Comparison of ENCODE assay signal across 10 mouse cellular contexts in the genomic region with DNA sequence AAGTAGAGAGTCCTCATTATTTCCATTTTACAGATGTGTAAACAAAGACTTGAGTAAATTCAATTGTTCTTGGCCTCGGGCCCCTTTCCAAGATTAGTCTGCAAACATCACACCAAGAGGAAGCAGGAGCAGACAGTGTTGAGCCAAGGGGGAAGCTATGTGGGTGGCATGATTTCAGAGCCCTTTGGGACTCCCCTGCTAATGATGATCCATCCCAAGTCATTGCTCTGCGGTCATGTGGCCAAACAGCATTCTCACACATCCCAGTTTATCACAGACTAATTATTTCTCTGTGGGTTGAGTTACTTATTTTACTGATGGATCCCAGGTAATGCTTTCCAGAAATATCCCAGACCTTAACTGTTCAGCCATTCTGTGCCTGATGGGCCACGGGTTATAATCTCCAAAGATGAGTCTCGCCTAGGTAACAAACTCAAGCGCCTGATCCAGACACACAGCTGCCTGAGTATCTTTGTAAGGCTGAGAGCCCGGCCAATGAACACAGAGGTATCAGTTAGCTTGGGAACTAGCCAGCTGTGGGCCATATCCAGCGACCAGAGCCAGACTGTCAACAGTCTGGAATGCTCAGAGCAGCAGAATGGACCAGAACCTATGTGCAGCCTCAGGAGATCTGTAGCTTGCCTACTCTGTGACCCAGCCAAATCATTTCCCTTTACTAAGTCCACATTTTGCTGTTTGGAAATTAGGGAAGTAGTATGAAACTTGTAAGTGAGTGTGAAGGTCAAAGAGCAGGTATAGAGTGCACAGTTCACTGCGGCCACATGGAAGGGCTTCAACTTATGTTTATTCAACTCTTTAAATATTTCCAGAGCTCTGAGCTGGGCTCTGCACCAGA.
DNase-seq lines count a peak whose midpoint lies in the region; ATAC-seq and TF ChIP-seq lines count a peak whose summit lies in the region.
"Had no signal": no experiment of that assay in that cellular context is flagged by ENCODE, and none has a peak within 500 bp of the region (broad histone marks: within the 10 kb centered on the region; RNA-seq: fewer than 3 reads in every experiment).

No protein-coding gene starts in this region.

- no peaks in the 10 kb centered on the region for H3K9me3 ChIP-seq in embryonic facial prominence, embryonic 15.5 days (replicated peaks)
- H3K9me3 ChIP-seq in lung, postnatal 0 days (ENCODE audit: low read length): no peaks in the 10 kb centered on the region
- no peaks in the 10 kb centered on the region for H3K9me3 ChIP-seq in forebrain, postnatal 0 days (ENCODE audit: low read length)
- H3K9me3 ChIP-seq: forebrain, embryonic 15.5 days had no signal

- peak; percentile 18 for DNase-seq in embryo, embryonic 10 days (ENCODE audit: low spot score)
- no peak for DNase-seq in embryo, embryonic 9.5 days (ENCODE audit: extremely low spot score)
- peak; percentile 52 to 68 for DNase-seq in heart, postnatal 14 days
- peak; percentile 64 for DNase-seq in lung, postnatal 0 days (ENCODE audit: low spot score)
- no peak for DNase-seq in cerebellum, adult 9-10 months
- DNase-seq in left cerebral cortex, adult 11 months (ENCODE audit: low spot score): no peak
- no peak for DNase-seq in forebrain, postnatal 0 days

- TF ChIP-seq CTCF in lung, postnatal 0 days (IDR thresholded peaks at IDR 0.05): no peak
- TF ChIP-seq CTCF in forebrain, postnatal 0 days (IDR thresholded peaks at IDR 0.05; ENCODE audit: low read depth): no peak

- ATAC-seq in embryonic facial prominence, embryonic 15.5 days (ENCODE audit: insufficient number of reproducible peaks, low FRiP score, low TSS enrichment, low read depth): peak; percentile 56
- peak; percentile 76 for ATAC-seq in lung, postnatal 0 days
- ATAC-seq in forebrain, postnatal 0 days: no peak
- ATAC-seq: forebrain, embryonic 15.5 days had no signal

- WGBS in embryonic facial prominence, embryonic 15.5 days: 47% methylated on average over 8 of the region's 8 CpGs
- 34% methylated on average over 8 of the region's 8 CpGs for WGBS in lung, postnatal 0 days
- WGBS in forebrain, postnatal 0 days: 82% methylated on average over 8 of the region's 8 CpGs

- no peaks in the 10 kb centered on the region for H3K27me3 ChIP-seq in embryonic facial prominence, embryonic 15.5 days
- no peaks in the 10 kb centered on the region for H3K27me3 ChIP-seq in lung, postnatal 0 days (replicated peaks; ENCODE audit: insufficient read depth, low read length)
- H3K27me3 ChIP-seq in forebrain, postnatal 0 days (ENCODE audit: insufficient read depth, low read length): no peaks in the 10 kb centered on the region
- H3K27me3 ChIP-seq: forebrain, embryonic 15.5 days; midbrain, embryonic 12.5 days had no signal

- no peak overlapping the region for H3K4me3 ChIP-seq in embryonic facial prominence, embryonic 15.5 days (replicated peaks)
- no peak overlapping the region for H3K4me3 ChIP-seq in lung, postnatal 0 days (ENCODE audit: low read depth, low read length)
- no peak overlapping the region for H3K4me3 ChIP-seq in forebrain, postnatal 0 days (ENCODE audit: low read depth, low read length)
- H3K4me3 ChIP-seq: forebrain, embryonic 15.5 days; midbrain, embryonic 12.5 days had no signal

- no peaks in the 10 kb centered on the region for H3K36me3 ChIP-seq in embryonic facial prominence, embryonic 15.5 days
- no peaks in the 10 kb centered on the region for H3K36me3 ChIP-seq in lung, postnatal 0 days (ENCODE audit: insufficient read depth, low read length)
- no peaks in the 10 kb centered on the region for H3K36me3 ChIP-seq in forebrain, postnatal 0 days (ENCODE audit: insufficient read depth)
- H3K36me3 ChIP-seq: forebrain, embryonic 15.5 days; midbrain, embryonic 12.5 days had no signal

- no peak overlapping the region for H3K9ac ChIP-seq in embryonic facial prominence, embryonic 15.5 days
- no peak overlapping the region for H3K9ac ChIP-seq in lung, postnatal 0 days (replicated peaks; ENCODE audit: low read depth)
- no peak overlapping the region for H3K9ac ChIP-seq in forebrain, postnatal 0 days
- H3K9ac ChIP-seq: forebrain, embryonic 15.5 days; midbrain, embryonic 12.5 days had no signal

- no peak overlapping the region for H3K4me2 ChIP-seq in embryonic facial prominence, embryonic 15.5 days (replicated peaks)
- H3K4me2 ChIP-seq in lung, postnatal 0 days (replicated peaks; ENCODE audit: low read depth, low read length): no peak overlapping the region
- no peak overlapping the region for H3K4me2 ChIP-seq in forebrain, postnatal 0 days (ENCODE audit: low read depth)
- H3K4me2 ChIP-seq: forebrain, embryonic 15.5 days; midbrain, embryonic 12.5 days had no signal

- peak overlapping the region; percentile 71 for H3K27ac ChIP-seq in embryonic facial prominence, embryonic 15.5 days (replicated peaks)
- H3K27ac ChIP-seq in lung, postnatal 0 days (ENCODE audit: low read length): 0 out of 2 replicates have a peak overlapping the region, but pooled peaks have one; percentile 8
- no peak overlapping the region for H3K27ac ChIP-seq in forebrain, postnatal 0 days (ENCODE audit: low read depth, low read length)
- H3K27ac ChIP-seq: forebrain, embryonic 15.5 days; midbrain, embryonic 12.5 days had no signal

- peaks cover 30% of the 10 kb centered on the region for H3K4me1 ChIP-seq in embryonic facial prominence, embryonic 15.5 days
- peaks cover 10% of the 10 kb centered on the region; the same call in 1 of the 2 replicates for H3K4me1 ChIP-seq in lung, postnatal 0 days (ENCODE audit: insufficient read depth, low read depth, low read length)
- H3K4me1 ChIP-seq in forebrain, postnatal 0 days (ENCODE audit: insufficient read depth): 0 out of 2 replicates have a peak, but pooled peaks cover 5% of the 10 kb centered on the region
- H3K4me1 ChIP-seq: forebrain, embryonic 15.5 days; midbrain, embryonic 12.5 days had no signal

- peak; percentile 35; the same call in 1 of the 2 replicates for TF ChIP-seq EP300 in lung, postnatal 0 days (IDR thresholded peaks at IDR 0.05)

- intact Hi-C loops in heart, postnatal 14 days (cut with DNase I): loop anchor here (10.0 kb wide), 1 partner anchor 216 kb away; the partner anchor contains the start of gene Chst2

Comparison
In these comparisons a context has a peak if more than half of its experiments do, and no peak if none do; other contexts are left out.
1. DNase-seq: peak in embryo, embryonic 10 days (single experiment), heart, postnatal 14 days (2 of 2) and lung, postnatal 0 days (single experiment); none in embryo, embryonic 9.5 days (single experiment), cerebellum, adult 9-10 months (single experiment), left cerebral cortex, adult 11 months (single experiment) and forebrain, postnatal 0 days (single experiment).